Mouse (Mus musculus): ENCODE data around the gene Dhx30.
A peak's percentile ranks its signal among the peaks of the same experiment; 100 is the strongest.

Gene Dhx30

GRCm38 (mm10) chr9:110045763-110046377, 71.8 kb downstream of the Dhx30 start:
- no peak for DNase-seq (ENCODE audit: low spot score in 2 of 2)

- DNase-seq (ENCODE audit: low spot score in 2 of 2) = no peak
Measured at GRCm38 (mm10) chr9:110044373-110044772, 73.3 kb downstream of the Dhx30 start.

- DNase-seq (ENCODE audit: low spot score in 2 of 2) = no peak
Measured at GRCm38 (mm10) chr9:110038485-110038884, 79.1 kb downstream of the Dhx30 start.

GRCm38 (mm10) chr9:110037895-110038294, 79.7 kb downstream of the Dhx30 start:
- DNase-seq (ENCODE audit: low spot score in 2 of 2) = peak in 1 of 2 experiments; percentile 17

- DNase-seq (ENCODE audit: low spot score in 2 of 2) = no peak
Measured at GRCm38 (mm10) chr9:110035091-110035490, 82.5 kb downstream of the Dhx30 start.
